Mouse (Mus musculus) cerebellum, postnatal 14 days (tissue): ENCODE measurements around the gene Pnkp.

Experiments used
- DNase-seq, 2 experiments: peaks; one replicate each; pipeline ENCODE4 v3.0.0; 2021; ENCODE audit warnings: mixed read lengths in 2 of 2

Pnkp gene

GRCm38 (mm10) chr7:44828706-44829105 is 28.2 kb upstream of the Pnkp start:
- DNase-seq = no peak

GRCm38 (mm10) chr7:44832763-44833162 is 24.2 kb upstream of the Pnkp start:
- no peak for DNase-seq

- no peak for DNase-seq
Observed at GRCm38 (mm10) chr7:44835373-44836015, 21.4 kb upstream of the Pnkp start.

- DNase-seq = no peak
Observed at GRCm38 (mm10) chr7:44836016-44836404, 20.9 kb upstream of the Pnkp start.

GRCm38 (mm10) chr7:44836423-44837053 is 20.4 kb upstream of the Pnkp start:
- no peak for DNase-seq

GRCm38 (mm10) chr7:44838073-44838472 is 18.9 kb upstream of the Pnkp start:
- no peak for DNase-seq

GRCm38 (mm10) chr7:44839171-44839490 is 17.8 kb upstream of the Pnkp start:
- no peak for DNase-seq

- peak in 1 of 2 experiments; percentile 52 for DNase-seq
Observed at GRCm38 (mm10) chr7:44839491-44840191, 17.3 kb upstream of the Pnkp start.

GRCm38 (mm10) chr7:44840426-44840825 is 16.5 kb upstream of the Pnkp start:
- DNase-seq = no peak

GRCm38 (mm10) chr7:44841825-44842463 is 15.0 kb upstream of the Pnkp start:
- no peak for DNase-seq

- peak in 1 of 2 experiments; percentile 3 for DNase-seq
Observed at GRCm38 (mm10) chr7:44845006-44845405, 11.9 kb upstream of the Pnkp start.

- peak in 1 of 2 experiments; percentile 44 for DNase-seq
Observed at GRCm38 (mm10) chr7:44846804-44847203, 10.1 kb upstream of the Pnkp start.

GRCm38 (mm10) chr7:44847772-44848171 is 9.2 kb upstream of the Pnkp start:
- peak in 1 of 2 experiments; percentile 40 for DNase-seq

GRCm38 (mm10) chr7:44848561-44849415 is 8.2 kb upstream of the Pnkp start, which contains the start of the genes Akt1s1 and Tbc1d17:
TSS of gene Akt1s1 (plus strand) at chr7:44848991.
TSS of gene Tbc1d17 (minus strand) at chr7:44849079.
- DNase-seq = peak; percentile 99 to 100

GRCm38 (mm10) chr7:44849416-44850111 is 7.4 kb upstream of the Pnkp start:
- DNase-seq = peak; percentile 91 to 93

GRCm38 (mm10) chr7:44850146-44850545 is 6.8 kb upstream of the Pnkp start:
- DNase-seq = peak; percentile 89

- DNase-seq = no peak
Observed at GRCm38 (mm10) chr7:44850789-44851624, 5.9 kb upstream of the Pnkp start.

- no peak for DNase-seq
Observed at GRCm38 (mm10) chr7:44851625-44852234, 5.2 kb upstream of the Pnkp start.

GRCm38 (mm10) chr7:44852259-44853027 is 4.5 kb upstream of the Pnkp start:
- DNase-seq = no peak

GRCm38 (mm10) chr7:44853065-44853464 is 3.9 kb upstream of the Pnkp start:
- no peak for DNase-seq
